Mouse (Mus musculus) megakaryocyte, embryonic 14.5 days (primary cell): Measurements from ENCODE around the gene Herc3.

Experiments used
- FLI1 ChIP-seq: IDR thresholded peaks from 2 replicates; pipeline ENCODE4 v1.6.1; 2012; ENCODE audit warnings: low read length, inconsistent platforms, mixed read lengths
- GATA1 ChIP-seq: IDR thresholded peaks from 3 replicates; pipeline ENCODE4 v1.6.1; 2012; ENCODE audit warnings: mixed read lengths, low read length, inconsistent platforms, borderline replicate concordance

GRCm38 (mm10) chr6:58906852-58907261 lies 75.6 kb downstream of the Herc3 start, which contains the start of gene Nap1l5:
- TF ChIP-seq FLI1 (no peak), GATA1 (no peak)
